Mouse (Mus musculus): ENCODE data around the gene Gm38392. TPM values are rescaled to one million over a fixed set of nuclear protein-coding genes. Genes with fewer than 3 reads are reported as not detected.
"Not testable (repeated sequence)": the region's sequence is repeated elsewhere in the genome, so short reads cannot be mapped to it uniquely, and the experiment has no call there.

The Gm38392 gene
- polyA plus RNA-seq, 1 experiment from 2014 or later: 1.0 TPM

- DNase-seq: no peak
- Histone ChIP-seq H3K4me2 (ENCODE audit: low read depth, low read length) (peak overlapping the region; percentile 93), H3K4me1 (ENCODE audit: insufficient read depth) (peaks cover 20% of the 10 kb centered on the region), H3K4me3 (ENCODE audit: low read depth, low read length) (peak overlapping the region; percentile 76), H3K9me3 (ENCODE audit: low read length) (no peaks in the 10 kb centered on the region), H3K27me3 (ENCODE audit: insufficient read depth, low read length) (no peaks in the 10 kb centered on the region), H3K27ac (ENCODE audit: low read depth) (peak overlapping the region; percentile 95), H3K9ac (replicated peaks) (peak overlapping the region; percentile 78), H3K36me3 (replicated peaks; ENCODE audit: insufficient read depth, low read length) (peaks cover 14% of the 10 kb centered on the region)
- TF ChIP-seq CTCF (IDR thresholded peaks at IDR 0.05; ENCODE audit: low read depth) (no peak), EP300 (IDR thresholded peaks at IDR 0.05; ENCODE audit: low read depth) (no peak)
- ATAC-seq: no peak
- under 1% methylated on average over 12 of the region's 12 CpGs for WGBS (ENCODE audit: insufficient replicate concordance)
Observed at GRCm38 (mm10) chr3:88296110-88296560, 9.1 kb upstream of the Gm38392 start.

GRCm38 (mm10) chr3:88295272-88295671 is 8.3 kb upstream of the Gm38392 start:
- H3K4me2 ChIP-seq (ENCODE audit: low read depth, low read length): peak overlapping the region; percentile 93
- H3K36me3 ChIP-seq (replicated peaks; ENCODE audit: insufficient read depth, low read length); H3K27ac ChIP-seq (ENCODE audit: low read depth); H3K9me3 ChIP-seq (ENCODE audit: low read length); H3K27me3 ChIP-seq (ENCODE audit: insufficient read depth, low read length); DNase-seq; ATAC-seq; H3K9ac ChIP-seq (replicated peaks): not testable (repeated sequence)
- peaks cover 20% of the 10 kb centered on the region for H3K4me1 ChIP-seq (ENCODE audit: insufficient read depth)
- WGBS (ENCODE audit: insufficient replicate concordance): 45% methylated on average over 1 of the region's 1 CpGs
- peak overlapping the region; percentile 76; the same call in 1 of the 2 replicates for H3K4me3 ChIP-seq (ENCODE audit: low read depth, low read length)

- Histone ChIP-seq H3K9ac (replicated peaks) (no peak overlapping the region), H3K4me2 (ENCODE audit: low read depth, low read length) (no peak overlapping the region), H3K9me3 (ENCODE audit: low read length) (no peaks in the 10 kb centered on the region), H3K4me1 (ENCODE audit: insufficient read depth) (peaks cover 7% of the 10 kb centered on the region), H3K4me3 (ENCODE audit: low read depth, low read length) (no peak overlapping the region), H3K36me3 (replicated peaks; ENCODE audit: insufficient read depth, low read length) (no peaks in the 10 kb centered on the region), H3K27me3 (ENCODE audit: insufficient read depth, low read length) (no peaks in the 10 kb centered on the region), H3K27ac (ENCODE audit: low read depth) (no peak overlapping the region)
- TF ChIP-seq EP300 (IDR thresholded peaks at IDR 0.05; ENCODE audit: low read depth): no peak
- TF ChIP-seq CTCF (IDR thresholded peaks at IDR 0.05; ENCODE audit: low read depth): peak; percentile 70
- WGBS (ENCODE audit: insufficient replicate concordance): 57% methylated on average over 4 of the region's 4 CpGs
- DNase-seq (peak; percentile 17), ATAC-seq (no peak)
Observed at GRCm38 (mm10) chr3:88291970-88292369, 5.0 kb upstream of the Gm38392 start.

- not testable (repeated sequence) for ATAC-seq; H3K36me3 ChIP-seq (replicated peaks; ENCODE audit: insufficient read depth, low read length); H3K9me3 ChIP-seq (ENCODE audit: low read length); H3K4me1 ChIP-seq (ENCODE audit: insufficient read depth); H3K4me2 ChIP-seq (ENCODE audit: low read depth, low read length); H3K27me3 ChIP-seq (ENCODE audit: insufficient read depth, low read length); H3K9ac ChIP-seq (replicated peaks); DNase-seq; H3K27ac ChIP-seq (ENCODE audit: low read depth); H3K4me3 ChIP-seq (ENCODE audit: low read depth, low read length)
- 81% methylated on average over 8 of the region's 10 CpGs for WGBS (ENCODE audit: insufficient replicate concordance)
Observed at GRCm38 (mm10) chr3:88288133-88288713, 1.2 kb upstream of the Gm38392 start.

- H3K27ac ChIP-seq (ENCODE audit: low read depth); H3K4me1 ChIP-seq (ENCODE audit: insufficient read depth); H3K9ac ChIP-seq (replicated peaks); H3K36me3 ChIP-seq (replicated peaks; ENCODE audit: insufficient read depth, low read length); H3K4me3 ChIP-seq (ENCODE audit: low read depth, low read length); DNase-seq; H3K27me3 ChIP-seq (ENCODE audit: insufficient read depth, low read length); ATAC-seq; H3K9me3 ChIP-seq (ENCODE audit: low read length); H3K4me2 ChIP-seq (ENCODE audit: low read depth, low read length): not testable (repeated sequence)
- no CpG with 5 or more reads among the region's 2 CpGs for WGBS (ENCODE audit: insufficient replicate concordance)
Observed at GRCm38 (mm10) chr3:88285565-88285895, 1.5 kb downstream of the Gm38392 start.

- not testable (repeated sequence) for H3K27ac ChIP-seq (ENCODE audit: low read depth); DNase-seq; H3K4me1 ChIP-seq (ENCODE audit: insufficient read depth); H3K27me3 ChIP-seq (ENCODE audit: insufficient read depth, low read length); H3K4me2 ChIP-seq (ENCODE audit: low read depth, low read length); H3K9me3 ChIP-seq (ENCODE audit: low read length); ATAC-seq; H3K9ac ChIP-seq (replicated peaks); H3K4me3 ChIP-seq (ENCODE audit: low read depth, low read length); H3K36me3 ChIP-seq (replicated peaks; ENCODE audit: insufficient read depth, low read length)
- 82% methylated on average over 14 of the region's 14 CpGs for WGBS (ENCODE audit: insufficient replicate concordance)
Observed at GRCm38 (mm10) chr3:88284815-88285564, 2.0 kb downstream of the Gm38392 start.

GRCm38 (mm10) chr3:88281141-88281916 is 5.7 kb downstream of the Gm38392 start:
- H3K9ac ChIP-seq (replicated peaks); ATAC-seq; H3K9me3 ChIP-seq (ENCODE audit: low read length); H3K4me3 ChIP-seq (ENCODE audit: low read depth, low read length); DNase-seq; H3K4me2 ChIP-seq (ENCODE audit: low read depth, low read length); H3K4me1 ChIP-seq (ENCODE audit: insufficient read depth); H3K36me3 ChIP-seq (replicated peaks; ENCODE audit: insufficient read depth, low read length); H3K27me3 ChIP-seq (ENCODE audit: insufficient read depth, low read length); H3K27ac ChIP-seq (ENCODE audit: low read depth): not testable (repeated sequence)
- 73% methylated on average over 11 of the region's 11 CpGs for WGBS (ENCODE audit: insufficient replicate concordance)

Measured in liver, postnatal 0 days (tissue).